Mouse (Mus musculus) neural tube, embryonic 12.5 days (tissue): ENCODE data around the gene Dpep2nb. TPM values are rescaled to one million over a fixed set of nuclear protein-coding genes. Genes with fewer than 3 reads are reported as not detected.

Experiments
- ATAC-seq: fragments of 200-750 bp; cut with Nextera tagmentation; 2 replicates; pipeline ENCODE4 v1.8.0; 2017; ENCODE audit warnings: low read depth, mild to moderate bottlenecking, moderate TSS enrichment, moderate library complexity; ENCODE audit not compliant: low FRiP score
- H3K27ac ChIP-seq: fragments of 300-500 bp; sonication (generic); 2 replicates; pipeline ENCODE4 v1.5.1; 2016
- H3K27me3 ChIP-seq: fragments of 300-500 bp; sonication (generic); replicated peaks from 2 replicates; pipeline ENCODE4 v1.6.1; 2016; ENCODE audit warnings: mild to moderate bottlenecking
- H3K36me3 ChIP-seq: fragments of 300-500 bp; sonication (generic); 2 replicates; pipeline ENCODE4 v1.6.1; 2016; ENCODE audit warnings: mild to moderate bottlenecking
- H3K4me1 ChIP-seq: fragments of 300-500 bp; sonication (generic); 2 replicates; pipeline ENCODE4 v1.6.1; 2016
- H3K4me2 ChIP-seq: fragments of 300-500 bp; sonication (generic); replicated peaks from 2 replicates; pipeline ENCODE4 v1.6.1; 2016; ENCODE audit warnings: mild to moderate bottlenecking
- H3K4me3 ChIP-seq: fragments of 300-500 bp; sonication (generic); 2 replicates; pipeline ENCODE4 v1.5.1; 2016
- H3K9ac ChIP-seq: fragments of 300-500 bp; sonication (generic); 2 replicates; pipeline ENCODE4 v1.6.1; 2016; ENCODE audit warnings: mild to moderate bottlenecking
- H3K9me3 ChIP-seq: fragments of 300-500 bp; sonication (generic); 2 replicates; pipeline ENCODE4 v1.6.1; 2016; ENCODE audit warnings: mild to moderate bottlenecking
- WGBS: fragments of 180-500 bp; shearing (Covaris S2); methylation state at CpG from one replicate; pipeline ENCODE4 v1.1.7; 2016; 5-methylcytosine and 5-hydroxymethylcytosine counted together
- polyA plus RNA-seq: library from polyadenylated mRNA; unstranded; fragments of >200 nt; fragmentation: Nextera tagmentation; extraction: Ambion mirVana; gene quantifications from 2 replicates; pipeline ENCODE4 v1.2.1, GENCODE M21; 2016

Gene Dpep2nb
- not detected in 2 replicates for polyA plus RNA-seq

GRCm38 (mm10) chr8:106005875-106006274 lies at the start of gene Dpep2nb:
Gene Dpep2nb (minus strand): TSS chr8:106005975.
- Histone ChIP-seq H3K4me1 (peaks cover 11% of the 10 kb centered on the region), H3K9me3 (no peaks in the 10 kb centered on the region), H3K4me2 (no peak within 1 kb of the TSS), H3K4me3 (no peak within 1 kb of the TSS), H3K27ac (no peak within 1 kb of the TSS), H3K36me3 (peaks cover 3% of the 10 kb centered on the region; the same call in 1 of the 2 replicates), H3K9ac (no peak within 1 kb of the TSS), H3K27me3 (no peaks in the 10 kb centered on the region)
- WGBS = 80% methylated on average over 4 of the region's 4 CpGs
- no peak for ATAC-seq

DNA sequence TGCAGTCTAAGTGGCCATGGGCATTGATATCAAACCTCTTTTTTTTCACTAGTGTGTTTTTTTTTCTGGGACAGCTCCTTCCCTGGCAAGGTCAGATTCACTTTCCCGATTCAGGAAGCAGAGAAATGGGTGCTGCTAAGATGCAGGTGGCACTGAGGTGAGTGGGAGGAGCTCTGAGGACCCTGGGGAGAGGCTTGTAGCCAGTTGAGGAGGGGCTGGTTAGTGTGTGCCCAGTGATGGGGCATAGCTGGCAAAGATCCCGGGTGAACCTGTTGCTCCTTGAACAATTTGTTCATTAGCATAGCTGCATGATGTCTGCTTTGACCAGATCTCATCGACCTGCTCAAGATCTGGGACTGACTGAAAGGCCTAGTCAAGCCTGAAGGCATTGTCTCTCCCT lies 49.3 kb upstream of the Dpep2nb start:
- H3K27ac ChIP-seq = no peak overlapping the region
- ATAC-seq = no peak
- no peak overlapping the region for H3K4me3 ChIP-seq
- no peaks in the 10 kb centered on the region for H3K27me3 ChIP-seq
- no peaks in the 10 kb centered on the region for H3K9me3 ChIP-seq
- H3K36me3 ChIP-seq = peaks cover 33% of the 10 kb centered on the region
- no peak overlapping the region for H3K9ac ChIP-seq
- H3K4me1 ChIP-seq = peaks cover 8% of the 10 kb centered on the region
- H3K4me2 ChIP-seq = no peak overlapping the region
- WGBS = 48% methylated on average over 3 of the region's 3 CpGs

GRCm38 (mm10) chr8:106054190-106054811 lies 48.5 kb upstream of the Dpep2nb start:
- Histone ChIP-seq H3K36me3 (peaks cover 36% of the 10 kb centered on the region), H3K27ac (no peak overlapping the region), H3K4me3 (no peak overlapping the region), H3K9ac (no peak overlapping the region), H3K9me3 (no peaks in the 10 kb centered on the region), H3K4me2 (no peak overlapping the region), H3K27me3 (no peaks in the 10 kb centered on the region), H3K4me1 (peaks cover 8% of the 10 kb centered on the region)
- ATAC-seq = no peak
- 23% methylated on average over 6 of the region's 6 CpGs for WGBS

DNA sequence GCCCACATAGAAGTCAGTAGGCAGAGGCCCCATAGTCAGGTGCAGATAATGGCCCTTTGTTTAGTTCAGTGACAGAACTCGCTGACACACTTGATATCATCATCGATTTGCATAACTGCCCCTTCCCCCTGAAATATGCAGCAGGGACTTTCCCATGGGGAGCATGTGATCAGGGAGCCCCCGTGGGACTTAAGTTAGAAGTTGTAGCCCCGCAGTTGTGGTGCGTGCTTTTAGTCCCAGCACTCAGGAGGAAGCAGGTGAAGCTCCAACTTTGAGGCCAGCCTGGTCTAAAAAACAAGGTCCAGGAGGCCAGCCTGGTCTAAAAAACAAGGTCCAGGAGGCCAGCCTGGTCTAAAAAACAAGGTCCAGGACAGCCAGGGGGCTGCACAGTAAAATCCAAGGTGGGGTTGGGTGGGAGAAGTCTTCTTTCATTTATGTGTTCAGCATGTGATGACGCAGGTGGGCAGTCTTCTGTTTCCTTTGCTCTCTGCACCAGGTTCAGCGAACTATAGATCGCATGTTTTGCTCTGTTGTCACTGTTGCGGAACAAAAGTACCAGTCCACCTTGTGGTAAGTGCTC lies 46.8 kb upstream of the Dpep2nb start:
- Histone ChIP-seq H3K9me3 (no peaks in the 10 kb centered on the region), H3K9ac (no peak overlapping the region), H3K36me3 (peaks cover 38% of the 10 kb centered on the region), H3K27ac (no peak overlapping the region), H3K4me1 (no peaks in the 10 kb centered on the region), H3K4me3 (no peak overlapping the region), H3K27me3 (no peaks in the 10 kb centered on the region), H3K4me2 (no peak overlapping the region)
- WGBS = 92% methylated on average over 9 of the region's 9 CpGs
- no peak for ATAC-seq

DNA sequence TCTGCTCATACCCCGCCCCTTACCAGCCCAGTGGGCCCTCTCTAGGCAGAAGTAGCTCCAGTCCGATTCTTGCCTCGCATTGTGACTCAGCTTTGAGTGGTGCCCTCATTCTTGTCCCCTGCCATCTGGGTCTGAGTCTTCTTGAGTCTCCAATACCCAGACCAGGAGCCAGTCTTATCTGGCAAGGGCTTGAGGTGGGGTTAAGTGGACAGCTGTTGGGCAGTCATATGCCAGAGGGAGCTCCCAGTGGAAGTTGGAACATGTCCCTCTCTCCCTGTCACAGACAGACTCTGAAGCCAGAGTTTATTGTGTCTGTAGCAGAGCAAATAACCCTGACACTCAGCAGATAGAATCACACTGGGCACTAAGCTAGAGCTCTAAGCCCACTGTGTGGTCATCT lies 45.3 kb upstream of the Dpep2nb start:
- Histone ChIP-seq H3K9me3 (no peaks in the 10 kb centered on the region), H3K27me3 (no peaks in the 10 kb centered on the region), H3K27ac (no peak overlapping the region), H3K4me3 (no peak overlapping the region), H3K4me2 (no peak overlapping the region), H3K4me1 (no peaks in the 10 kb centered on the region), H3K9ac (no peak overlapping the region), H3K36me3 (peaks cover 38% of the 10 kb centered on the region)
- ATAC-seq = no peak
- 97% methylated on average over 3 of the region's 3 CpGs for WGBS

GRCm38 (mm10) chr8:106049840-106050239 lies 44.1 kb upstream of the Dpep2nb start:
- Histone ChIP-seq H3K36me3 (peaks cover 44% of the 10 kb centered on the region), H3K27me3 (no peaks in the 10 kb centered on the region), H3K9ac (no peak overlapping the region), H3K4me3 (no peak overlapping the region), H3K4me1 (no peaks in the 10 kb centered on the region), H3K9me3 (no peaks in the 10 kb centered on the region), H3K27ac (no peak overlapping the region), H3K4me2 (no peak overlapping the region)
- no peak for ATAC-seq
- 89% methylated on average over 6 of the region's 6 CpGs for WGBS

DNA sequence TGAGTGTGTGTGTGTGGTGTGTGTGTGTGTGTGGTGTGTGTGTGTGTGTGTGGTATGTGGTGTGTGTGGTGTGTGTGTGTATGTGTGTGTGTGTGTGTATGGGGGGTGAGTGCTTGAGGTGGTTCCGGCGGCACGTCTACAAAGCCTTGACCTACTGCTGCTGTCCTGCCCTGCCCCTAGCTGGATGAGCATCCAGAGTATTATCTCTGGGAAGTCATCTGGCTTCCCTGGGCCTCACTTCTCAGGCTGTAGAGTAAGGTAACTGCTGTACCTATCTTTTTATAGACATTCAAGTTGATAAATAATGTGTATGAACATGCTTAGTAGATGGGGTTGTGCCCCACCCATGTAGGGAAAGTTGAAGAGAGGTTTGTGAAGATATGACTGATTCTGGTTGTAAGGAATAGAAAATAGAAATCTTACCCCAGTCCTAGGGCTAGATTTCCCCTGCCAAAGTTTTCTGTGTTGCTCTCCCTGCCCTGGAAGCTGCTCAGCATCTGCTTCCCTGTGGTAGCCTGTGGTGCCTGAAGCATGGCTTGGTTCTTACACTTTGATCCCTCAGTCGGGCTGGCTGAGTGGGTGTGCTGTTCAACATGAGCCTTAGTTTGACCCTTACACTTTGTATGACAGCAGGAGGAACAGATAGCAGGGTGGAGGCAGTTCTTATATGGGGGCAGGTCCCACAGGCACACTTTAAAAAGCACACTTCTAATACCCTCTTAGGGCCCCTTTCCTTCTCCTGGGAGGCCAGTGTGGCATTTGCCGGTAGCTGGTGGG lies 42.3 kb upstream of the Dpep2nb start:
- Histone ChIP-seq H3K27ac (no peak overlapping the region), H3K27me3 (no peaks in the 10 kb centered on the region), H3K36me3 (peaks cover 37% of the 10 kb centered on the region), H3K4me1 (peaks cover 3% of the 10 kb centered on the region; the same call in 1 of the 2 replicates), H3K4me2 (no peak overlapping the region), H3K4me3 (no peak overlapping the region), H3K9me3 (no peaks in the 10 kb centered on the region), H3K9ac (no peak overlapping the region)
- no peak for ATAC-seq
- WGBS = 89% methylated on average over 5 of the region's 5 CpGs

DNA sequence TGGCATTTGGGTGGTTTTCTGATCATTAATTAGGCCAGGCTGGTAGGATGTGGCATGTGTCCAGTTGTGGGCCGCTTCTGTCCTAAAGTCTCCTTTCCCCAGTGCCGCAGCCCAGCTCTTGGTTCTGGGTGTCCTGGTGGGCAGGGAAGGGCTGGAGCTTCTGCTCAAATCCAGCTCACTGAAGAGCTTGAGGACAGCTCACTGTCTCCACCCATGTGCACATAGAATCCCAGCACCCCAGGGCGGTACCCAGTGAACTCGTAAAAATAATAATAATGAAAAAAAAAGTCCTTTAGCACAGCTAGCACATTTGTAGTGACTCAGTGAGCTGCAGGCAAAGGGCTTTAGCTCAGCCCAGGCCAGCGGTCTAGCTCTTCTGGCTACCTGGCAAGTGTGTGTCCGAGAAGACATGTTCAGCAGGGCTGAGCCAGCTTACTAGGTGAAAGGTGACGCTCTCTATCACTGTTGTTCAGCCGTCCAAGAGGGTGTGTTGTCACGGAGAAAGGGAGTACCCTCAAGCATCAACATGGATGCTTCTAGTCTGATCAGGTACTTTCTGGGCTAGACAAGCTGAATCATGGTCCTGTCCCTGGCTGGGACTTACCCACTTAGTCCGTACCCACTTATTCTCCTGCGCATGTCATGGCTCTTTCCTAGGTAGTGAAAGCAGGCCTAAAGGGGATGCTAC lies 41.2 kb upstream of the Dpep2nb start:
- no peak overlapping the region for H3K4me2 ChIP-seq
- H3K36me3 ChIP-seq = peaks cover 30% of the 10 kb centered on the region
- H3K4me1 ChIP-seq = peaks cover 3% of the 10 kb centered on the region; the same call in 1 of the 2 replicates
- WGBS = 93% methylated on average over 11 of the region's 11 CpGs
- H3K9ac ChIP-seq = no peak overlapping the region
- no peaks in the 10 kb centered on the region for H3K9me3 ChIP-seq
- no peak for ATAC-seq
- no peaks in the 10 kb centered on the region for H3K27me3 ChIP-seq
- H3K4me3 ChIP-seq = no peak overlapping the region
- H3K27ac ChIP-seq = no peak overlapping the region

GRCm38 (mm10) chr8:106044151-106044550 lies 38.4 kb upstream of the Dpep2nb start:
- no peak overlapping the region for H3K4me3 ChIP-seq
- WGBS = 82% methylated on average over 3 of the region's 3 CpGs
- no peak overlapping the region for H3K4me2 ChIP-seq
- ATAC-seq = no peak
- peaks cover 13% of the 10 kb centered on the region; the same call in 1 of the 2 replicates for H3K36me3 ChIP-seq
- H3K4me1 ChIP-seq = peaks cover 3% of the 10 kb centered on the region; the same call in 1 of the 2 replicates
- H3K9ac ChIP-seq = no peak overlapping the region
- no peaks in the 10 kb centered on the region for H3K27me3 ChIP-seq
- H3K27ac ChIP-seq = no peak overlapping the region
- H3K9me3 ChIP-seq = no peaks in the 10 kb centered on the region

GRCm38 (mm10) chr8:106043055-106043454 lies 37.3 kb upstream of the Dpep2nb start:
- H3K27ac ChIP-seq = no peak overlapping the region
- no peak for ATAC-seq
- peaks cover 10% of the 10 kb centered on the region; the same call in 1 of the 2 replicates for H3K36me3 ChIP-seq
- H3K4me1 ChIP-seq = peaks cover 3% of the 10 kb centered on the region; the same call in 1 of the 2 replicates
- no peaks in the 10 kb centered on the region for H3K9me3 ChIP-seq
- H3K4me3 ChIP-seq = no peak overlapping the region
- H3K9ac ChIP-seq = no peak overlapping the region
- no peak overlapping the region for H3K4me2 ChIP-seq
- 61% methylated on average over 2 of the region's 2 CpGs for WGBS
- H3K27me3 ChIP-seq = no peaks in the 10 kb centered on the region

DNA sequence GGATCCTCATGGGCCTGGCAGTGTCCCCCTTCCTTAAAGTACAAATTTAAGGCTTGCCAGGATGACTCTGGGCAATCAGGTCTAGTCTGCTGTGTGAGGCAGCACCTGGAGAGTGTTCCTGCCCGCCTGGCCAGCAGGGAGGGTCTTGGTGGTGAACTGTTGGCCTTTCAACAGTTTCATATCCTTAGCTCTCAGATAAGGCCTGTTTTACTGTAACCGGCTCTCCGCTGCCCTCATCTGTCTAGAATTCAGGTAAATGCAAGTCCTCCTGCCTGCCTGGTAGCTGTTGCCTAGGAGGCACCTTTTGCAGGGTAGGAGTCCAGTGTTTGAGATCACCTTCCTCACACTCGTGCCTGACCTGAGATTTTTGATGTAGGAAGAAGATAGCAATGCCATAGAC lies 34.4 kb upstream of the Dpep2nb start:
- ATAC-seq = no peak
- peaks cover 3% of the 10 kb centered on the region; the same call in 1 of the 2 replicates for H3K4me1 ChIP-seq
- peaks cover 12% of the 10 kb centered on the region; the same call in 1 of the 2 replicates for H3K36me3 ChIP-seq
- WGBS = 76% methylated on average over 4 of the region's 4 CpGs
- H3K9me3 ChIP-seq = no peaks in the 10 kb centered on the region
- H3K27ac ChIP-seq = no peak overlapping the region
- no peak overlapping the region for H3K9ac ChIP-seq
- H3K4me3 ChIP-seq = no peak overlapping the region
- H3K27me3 ChIP-seq = no peaks in the 10 kb centered on the region
- H3K4me2 ChIP-seq = no peak overlapping the region

DNA sequence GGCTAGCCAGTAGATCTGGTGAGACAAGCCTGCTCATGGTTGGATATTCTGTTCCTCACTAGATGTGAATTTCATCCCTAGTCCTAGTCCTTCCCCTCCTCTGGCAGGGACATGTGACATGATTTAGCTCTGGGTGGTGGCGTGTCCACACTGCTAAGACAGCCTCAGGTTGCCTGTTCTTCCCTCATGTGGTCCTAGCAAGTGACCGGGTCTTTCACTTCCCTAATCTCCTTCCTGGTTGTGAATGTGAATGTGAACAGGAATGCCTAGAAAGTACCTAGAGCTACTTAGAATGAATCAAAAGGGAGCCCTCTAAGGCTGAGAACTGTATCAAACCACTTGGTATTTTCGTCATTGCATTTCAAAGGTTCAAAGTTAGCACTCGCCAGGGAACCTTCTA lies 33.8 kb upstream of the Dpep2nb start:
- no peak for ATAC-seq
- Histone ChIP-seq H3K4me2 (no peak overlapping the region), H3K36me3 (0 out of 2 replicates have a peak, but pooled peaks cover 8% of the 10 kb centered on the region), H3K27ac (no peak overlapping the region), H3K4me1 (peaks cover 3% of the 10 kb centered on the region; the same call in 1 of the 2 replicates), H3K27me3 (no peaks in the 10 kb centered on the region), H3K4me3 (no peak overlapping the region), H3K9ac (no peak overlapping the region), H3K9me3 (no peaks in the 10 kb centered on the region)
- 85% methylated on average over 4 of the region's 4 CpGs for WGBS
